Mouse (Mus musculus) heart, postnatal 0 days (tissue): ENCODE measurements around the gene Nhlh2.

ENCODE experiments used
- CTCF ChIP-seq: IDR thresholded peaks from 2 replicates; pipeline ENCODE4 v1.5.1; 2016; ENCODE audit warnings: antibody characterized with exemption, control low read depth, low read depth
- EP300 ChIP-seq: IDR thresholded peaks from 2 replicates; pipeline ENCODE4 v1.6.1; 2016; ENCODE audit warnings: antibody characterized with exemption, low read depth

DNA sequence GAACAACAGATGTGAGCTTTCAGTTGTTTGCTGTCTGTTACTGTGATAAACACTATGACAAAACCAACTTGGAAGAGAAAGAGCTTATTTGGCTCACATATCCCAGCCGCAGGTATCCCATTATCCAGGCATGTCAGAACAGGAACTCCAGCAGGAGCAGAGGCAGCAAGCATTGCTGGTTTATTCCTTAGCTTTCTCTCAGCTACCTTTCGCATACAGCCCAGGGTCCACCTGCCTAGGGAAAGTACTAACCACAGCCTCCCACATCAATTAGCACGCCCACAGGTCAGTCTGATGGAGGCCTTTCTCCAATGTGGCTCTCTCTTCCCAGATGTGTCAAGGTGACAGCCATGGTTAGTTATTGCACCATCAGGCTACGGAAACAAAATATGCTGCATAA is 31.8 kb downstream of the Nhlh2 start:
- TF ChIP-seq CTCF (no peak), EP300 (no peak)
